ENCODE assay signal across 8 mouse cellular contexts in genomic region chr2:179973871-179974628, GRCm38 (mm10). TPM values are rescaled to one million over a fixed set of nuclear protein-coding genes. Genes with fewer than 3 reads are reported as not detected.
DNase-seq lines count a peak whose midpoint lies in the region; ATAC-seq lines count a peak whose summit lies in the region.

No protein-coding gene starts in this region.

- peak overlapping the region; percentile 78 for H3K4me3 ChIP-seq in limb, embryonic 11.5 days (ENCODE audit: low read depth, low read length)
- peak overlapping the region; percentile 83 for H3K4me3 ChIP-seq in neural tube, embryonic 12.5 days

- H3K9ac ChIP-seq in limb, embryonic 11.5 days (ENCODE audit: low read length), result peak overlapping the region; percentile 61; the same call in 1 of the 2 replicates
- peak overlapping the region; percentile 78 for H3K9ac ChIP-seq in neural tube, embryonic 12.5 days

- no peaks in the 10 kb centered on the region for H3K27me3 ChIP-seq in limb, embryonic 11.5 days (ENCODE audit: control insufficient read depth, insufficient read depth, low read length)
- H3K27me3 ChIP-seq in neural tube, embryonic 12.5 days (replicated peaks), result no peaks in the 10 kb centered on the region

- H3K27ac ChIP-seq in limb, embryonic 11.5 days (replicated peaks; ENCODE audit: low read depth, low read length), result no peak overlapping the region
- no peak overlapping the region for H3K27ac ChIP-seq in neural tube, embryonic 12.5 days

- 0 out of 2 replicates have a peak, but pooled peaks cover 2% of the 10 kb centered on the region for H3K36me3 ChIP-seq in limb, embryonic 11.5 days (ENCODE audit: control insufficient read depth, insufficient read depth, low read length)
- H3K36me3 ChIP-seq in neural tube, embryonic 12.5 days, result no peaks in the 10 kb centered on the region

- peaks cover 24% of the 10 kb centered on the region for H3K4me1 ChIP-seq in limb, embryonic 11.5 days (ENCODE audit: control insufficient read depth, insufficient read depth, low read length)
- peaks cover 52% of the 10 kb centered on the region for H3K4me1 ChIP-seq in neural tube, embryonic 12.5 days

- H3K4me2 ChIP-seq in limb, embryonic 11.5 days (ENCODE audit: low read depth, severe bottlenecking), result peak overlapping the region; percentile 100
- peak overlapping the region; percentile 91 for H3K4me2 ChIP-seq in neural tube, embryonic 12.5 days (replicated peaks)

- peak; percentile 48 for DNase-seq in adrenal gland, postnatal 14 days
- DNase-seq in adrenal gland, postnatal 4 days (ENCODE audit: low spot score in 2 of 2), result no peak
- peak; percentile 24 for DNase-seq in adrenal gland, postnatal 25 days
- peak; percentile 69 to 73 for DNase-seq in heart, adult 18-20 months
- no peak for DNase-seq in limb, embryonic 11.5 days (ENCODE audit: low spot score)
- DNase-seq in layer of hippocampus, postnatal 14 days (ENCODE audit: low spot score in 2 of 2), result no peak
- no peak for DNase-seq in embryo, embryonic 10.5 days (ENCODE audit: low spot score)

- no peaks in the 10 kb centered on the region for H3K9me3 ChIP-seq in limb, embryonic 11.5 days (ENCODE audit: control insufficient read depth, low read length)
- H3K9me3 ChIP-seq in neural tube, embryonic 12.5 days, result no peaks in the 10 kb centered on the region

- WGBS in limb, embryonic 11.5 days, result 40% methylated on average over 8 of the region's 8 CpGs
- WGBS in neural tube, embryonic 12.5 days, result 38% methylated on average over 8 of the region's 8 CpGs

- no peak for ATAC-seq in limb, embryonic 11.5 days (ENCODE audit: insufficient number of reproducible peaks, low FRiP score, low TSS enrichment, low read depth)
- no peak for ATAC-seq in neural tube, embryonic 12.5 days (ENCODE audit: low FRiP score, low read depth)

RNA-seq across cellular contexts. Expression of gene Taf4, which starts 2.4 kb away (rescaled TPM):
- 20.7 and 21.6 TPM in 2 replicates for total RNA-seq in adrenal gland, postnatal 14 days (2021)
- total RNA-seq in adrenal gland, postnatal 4 days (2021), result 10 to 100 TPM; 22.7 to 26.0 TPM
- total RNA-seq in adrenal gland, postnatal 25 days (2021), result 18.8 and 25.3 TPM in 2 replicates
- total RNA-seq in heart, adult 18-20 months (2021), result 10 to 100 TPM; 17.1 to 17.7 TPM
- polyA plus RNA-seq in limb, embryonic 11.5 days (2014; fragmentation: Nextera tagmentation; extraction: Ambion mirVana), result 4.7 and 5.8 TPM in 2 replicates
- 4.1 and 4.7 TPM in 2 replicates for polyA plus RNA-seq in neural tube, embryonic 12.5 days (2016; fragmentation: Nextera tagmentation; extraction: Ambion mirVana)
- total RNA-seq in layer of hippocampus, postnatal 14 days (2021), result 10 to 100 TPM; 17.9 to 18.5 TPM

RNA-seq across cellular contexts. Expression of gene Lsm14b, which starts 50.7 kb away (rescaled TPM):
- total RNA-seq in adrenal gland, postnatal 14 days (2021), result 36.0 and 36.8 TPM in 2 replicates
- 10 to 100 TPM; 45.3 to 47.4 TPM for total RNA-seq in adrenal gland, postnatal 4 days (2021)
- 45.1 and 47.4 TPM in 2 replicates for total RNA-seq in adrenal gland, postnatal 25 days (2021)
- total RNA-seq in heart, adult 18-20 months (2021), result 10 to 100 TPM; 62.0 to 62.3 TPM
- polyA plus RNA-seq in limb, embryonic 11.5 days (2014; fragmentation: Nextera tagmentation; extraction: Ambion mirVana), result 8.3 and 10.2 TPM in 2 replicates
- 15.9 and 23.5 TPM in 2 replicates for polyA plus RNA-seq in neural tube, embryonic 12.5 days (2016; fragmentation: Nextera tagmentation; extraction: Ambion mirVana)
- total RNA-seq in layer of hippocampus, postnatal 14 days (2021), result 100 to 1,000 TPM; 110 to 112 TPM

Comparison
In these comparisons a context has a peak if more than half of its experiments do, and no peak if none do; other contexts are left out.
1. DNase-seq: peak in adrenal gland, postnatal 14 days (single experiment), adrenal gland, postnatal 25 days (single experiment) and heart, adult 18-20 months (2 of 2); none in adrenal gland, postnatal 4 days (0 of 2), limb, embryonic 11.5 days (single experiment), layer of hippocampus, postnatal 14 days (0 of 2) and embryo, embryonic 10.5 days (single experiment).